Mouse (Mus musculus): Measurements from ENCODE around the gene Agbl5.

The Agbl5 gene

DNA sequence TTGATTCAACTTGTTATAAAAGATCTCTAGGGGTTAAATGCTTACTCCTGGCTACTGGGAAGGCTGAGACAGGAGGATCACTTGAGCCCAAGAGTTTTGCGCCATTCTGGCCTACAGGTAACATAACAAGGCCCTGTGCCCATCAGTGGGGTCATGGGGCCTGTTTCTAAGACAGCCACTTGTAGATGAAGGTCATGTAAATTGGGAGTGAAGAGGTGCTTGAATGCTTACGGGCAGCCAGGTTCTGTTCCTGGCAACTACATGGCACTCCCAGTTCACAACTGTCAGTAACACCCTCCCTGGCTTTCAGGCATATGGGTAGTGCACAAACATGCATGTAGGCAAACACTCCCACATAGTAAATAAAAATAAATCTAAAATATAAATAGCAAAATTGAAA lies 62.4 kb downstream of the Agbl5 start:
- no peak for DNase-seq (ENCODE audit: low spot score in 2 of 2)

DNA sequence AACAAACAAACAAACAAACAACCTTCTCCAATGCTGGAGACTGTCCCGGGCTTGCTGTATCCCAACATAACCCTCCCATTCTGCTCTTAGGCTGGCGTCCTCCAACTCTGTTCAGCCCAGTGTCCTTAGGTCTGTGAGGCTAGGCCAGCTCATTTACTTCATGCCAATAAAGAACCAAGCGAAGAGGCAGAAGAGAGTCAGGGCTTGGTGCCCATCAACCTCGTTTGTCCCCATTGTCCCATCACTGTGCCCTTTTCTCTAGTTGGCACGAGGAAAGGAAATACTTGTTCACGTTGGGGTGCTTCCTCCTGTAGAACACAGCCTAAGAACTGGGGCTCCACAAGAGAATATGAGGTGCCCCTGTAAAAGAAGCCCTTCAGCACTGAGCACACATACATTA lies 63.2 kb downstream of the Agbl5 start:
- no peak for DNase-seq (ENCODE audit: low spot score in 2 of 2)

DNA sequence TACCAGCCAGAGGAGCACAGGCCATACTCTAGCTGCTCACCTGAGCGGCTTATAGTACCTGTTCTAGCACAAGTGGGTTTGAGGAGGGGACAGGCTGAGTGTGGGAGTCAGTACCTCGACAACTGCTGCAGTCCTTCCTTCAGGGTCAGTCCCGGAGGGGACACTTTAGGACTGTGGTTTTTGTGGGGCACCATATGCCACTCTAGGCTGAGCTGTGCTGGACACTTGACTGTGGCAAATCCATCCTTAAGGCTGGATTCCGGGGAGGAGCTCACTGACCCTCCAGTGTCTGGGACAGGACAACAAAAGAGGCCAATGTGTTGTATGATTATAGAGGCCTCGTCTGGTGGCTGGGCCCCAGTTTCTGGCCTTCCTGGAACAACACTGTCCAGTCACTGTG lies 64.1 kb downstream of the Agbl5 start:
- no peak for DNase-seq (ENCODE audit: low spot score in 2 of 2)

DNA sequence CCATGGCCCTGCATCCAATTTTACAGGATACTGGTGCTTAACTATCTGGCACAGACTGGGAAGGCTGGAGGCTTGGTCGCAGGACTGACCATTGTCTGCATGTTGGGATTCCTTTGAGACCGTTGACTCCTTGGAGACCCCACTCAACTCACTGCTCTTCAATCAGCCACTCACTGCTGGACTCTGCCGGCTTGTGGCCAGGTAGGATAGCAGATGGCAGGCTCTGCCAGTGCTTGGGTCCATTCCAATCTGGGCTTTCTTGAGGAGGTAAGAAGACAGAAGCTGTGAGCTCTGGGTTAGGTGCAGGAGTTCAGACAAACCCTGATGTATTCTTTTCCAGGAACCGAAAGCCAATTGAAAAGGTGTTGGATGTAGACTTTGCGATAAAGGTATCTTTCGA lies 65.6 kb downstream of the Agbl5 start:
- no peak for DNase-seq (ENCODE audit: low spot score in 2 of 2)

DNA sequence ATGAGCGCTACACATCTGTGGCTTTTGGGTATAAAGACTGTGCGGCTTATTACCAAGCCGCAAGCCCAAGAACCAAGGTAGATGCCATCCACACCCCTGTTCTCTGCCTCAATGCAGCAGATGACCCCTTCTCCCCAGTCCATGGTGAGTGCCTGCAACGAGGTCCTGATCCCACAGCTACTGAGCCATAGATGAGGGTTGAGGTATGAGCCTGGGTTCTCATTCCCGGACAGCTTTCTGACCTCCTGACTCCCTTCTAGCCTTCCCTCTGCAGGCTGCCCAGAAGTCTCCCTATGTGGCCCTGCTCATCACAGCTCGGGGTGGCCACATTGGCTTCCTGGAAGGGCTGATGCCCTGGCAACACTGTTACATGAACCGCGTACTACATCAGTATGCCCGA lies 66.1 kb downstream of the Agbl5 start:
- no peak for DNase-seq (ENCODE audit: low spot score in 2 of 2)

DNA sequence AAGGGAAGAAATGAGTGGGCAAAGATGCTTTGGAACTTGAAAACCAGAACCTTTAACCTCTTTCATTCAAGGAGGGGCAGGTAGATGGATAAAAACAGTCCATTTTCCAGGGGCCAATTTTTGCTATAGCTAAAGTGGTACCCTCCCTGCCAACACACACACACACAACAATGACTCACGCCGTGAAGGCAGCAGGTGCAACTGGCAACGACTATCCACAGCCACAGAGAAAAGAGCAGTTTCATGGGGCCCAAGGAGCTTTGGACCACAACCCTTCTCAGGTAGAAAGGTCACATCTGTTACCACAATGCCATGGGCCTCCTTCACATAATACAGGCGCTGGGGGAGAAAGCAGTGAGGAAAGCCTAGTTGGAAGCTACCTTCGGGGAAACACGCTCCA lies 67.3 kb downstream of the Agbl5 start:
- DNase-seq (ENCODE audit: low spot score in 2 of 2) = no peak

Measured in cerebellum, postnatal 4 days (tissue).